28 mouse cellular contexts compared by ENCODE assay signal in the genomic region with DNA sequence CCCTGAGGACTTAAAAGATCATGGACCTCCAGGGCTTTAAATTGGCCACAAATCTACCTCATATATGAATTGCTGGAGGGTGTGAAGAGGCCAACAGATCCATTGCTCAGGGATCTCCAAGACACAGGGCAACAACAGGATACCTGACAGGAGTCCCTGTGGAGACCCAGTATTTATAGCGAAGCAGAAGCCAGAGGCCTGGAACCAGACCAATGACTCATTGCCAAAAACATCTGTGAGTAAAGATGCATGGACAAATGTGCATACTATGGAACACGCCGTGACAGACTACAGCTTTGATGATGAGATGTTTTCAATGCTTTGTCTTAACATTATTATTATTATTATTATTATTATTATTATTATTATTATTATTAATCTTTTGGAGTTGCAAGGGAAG.
"Had no signal": no experiment of that assay in that cellular context is flagged by ENCODE, and none has a peak within 500 bp of the region (broad histone marks: within the 10 kb centered on the region; RNA-seq: fewer than 3 reads in every experiment).

No protein-coding gene starts in this region.

- H3K9me3 ChIP-seq: heart, embryonic 13.5 days; heart, embryonic 15.5 days; hindbrain, embryonic 13.5 days; hindbrain, embryonic 15.5 days; kidney, embryonic 15.5 days; limb, embryonic 13.5 days; limb, embryonic 15.5 days had no signal

- H3K27me3 ChIP-seq: heart, embryonic 13.5 days; heart, embryonic 15.5 days; hindbrain, embryonic 13.5 days; hindbrain, embryonic 15.5 days; kidney, embryonic 15.5 days; limb, embryonic 13.5 days; limb, embryonic 15.5 days; liver, embryonic 12.5 days had no signal

- H3K4me1 ChIP-seq: heart, embryonic 13.5 days; heart, embryonic 15.5 days; hindbrain, embryonic 13.5 days; hindbrain, embryonic 15.5 days; kidney, embryonic 15.5 days; limb, embryonic 13.5 days; limb, embryonic 15.5 days; liver, embryonic 12.5 days had no signal

- ATAC-seq: hindbrain, postnatal 0 days; intestine, embryonic 16.5 days; liver, embryonic 12.5 days had no signal

- H3K27ac ChIP-seq: gastrocnemius, adult 2 months; heart, adult 2 months; heart, embryonic 13.5 days; heart, embryonic 15.5 days; hindbrain, embryonic 13.5 days; hindbrain, embryonic 15.5 days; hindbrain, postnatal 0 days; kidney, embryonic 15.5 days; kidney, postnatal 0 days; limb, embryonic 13.5 days; limb, embryonic 15.5 days; liver, embryonic 12.5 days; liver, embryonic 14.5 days had no signal

- H3K4me3 ChIP-seq: gastrocnemius, adult 2 months; heart, adult 2 months; heart, embryonic 13.5 days; heart, embryonic 15.5 days; hindbrain, embryonic 13.5 days; hindbrain, embryonic 15.5 days; kidney, embryonic 15.5 days; limb, embryonic 13.5 days; limb, embryonic 15.5 days; liver, embryonic 12.5 days had no signal

- H3K9ac ChIP-seq: heart, embryonic 13.5 days; heart, embryonic 15.5 days; hindbrain, embryonic 13.5 days; hindbrain, embryonic 15.5 days; kidney, embryonic 15.5 days; limb, embryonic 13.5 days; limb, embryonic 15.5 days; liver, embryonic 12.5 days; liver, embryonic 14.5 days had no signal

- H3K4me2 ChIP-seq: heart, embryonic 11.5 days; heart, embryonic 13.5 days; heart, embryonic 15.5 days; hindbrain, embryonic 13.5 days; hindbrain, embryonic 15.5 days; kidney, embryonic 15.5 days; limb, embryonic 13.5 days; limb, embryonic 15.5 days; liver, embryonic 12.5 days had no signal

- DNase-seq: gastrocnemius, adult 2 months; gastrocnemius, postnatal 10 days; gastrocnemius, postnatal 25 days; heart, adult 11 months; heart, adult 2 months; heart, postnatal 14 days; heart, postnatal 36 days; kidney, adult 11 months; kidney, adult 2 months; kidney, adult 9 months; kidney, postnatal 14 days; kidney, postnatal 36 days; layer of hippocampus, adult 9-11 months; layer of hippocampus, postnatal 36 days; left cerebral cortex, postnatal 4 days had no signal

- H3K36me3 ChIP-seq: heart, embryonic 13.5 days; heart, embryonic 15.5 days; hindbrain, embryonic 13.5 days; hindbrain, embryonic 15.5 days; kidney, embryonic 15.5 days; limb, embryonic 13.5 days; limb, embryonic 15.5 days; liver, embryonic 12.5 days had no signal
